Mouse (Mus musculus): ENCODE results near the gene Reep1. TPM values are rescaled to one million over a fixed set of nuclear protein-coding genes. Genes with fewer than 3 reads are reported as not detected.
A peak's percentile ranks its signal among the peaks of the same experiment; 100 is the strongest.

Gene Reep1
- total RNA-seq, 2 experiments from 2014 or later = 69.1 to 71.2 TPM

DNA sequence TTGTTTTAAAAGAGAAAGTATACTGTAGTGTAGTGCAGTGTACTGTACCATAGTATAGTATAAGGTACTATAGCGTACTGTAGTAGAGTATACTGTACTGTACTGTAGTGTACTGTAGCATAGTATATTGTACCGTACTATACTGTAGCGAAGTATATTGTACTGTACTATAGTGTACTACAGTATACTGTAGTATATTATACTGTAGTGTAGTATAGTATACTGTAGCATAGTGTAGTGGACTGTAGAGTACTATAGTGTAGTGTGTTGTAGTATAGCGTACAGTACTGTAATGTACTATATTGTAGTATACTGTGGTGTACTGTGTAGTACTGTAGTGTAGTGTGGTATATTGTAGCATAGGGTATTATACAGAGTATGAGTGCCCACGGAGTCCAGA, 9.1 kb downstream of the Reep1 start:
- no peak for TF ChIP-seq CTCF (conservative IDR thresholded peaks at IDR 0.05)
- Histone ChIP-seq H3K27ac (no peak overlapping the region), H3K4me3 (no peak overlapping the region)
- DNase-seq (ENCODE audit: low spot score in 2 of 2) = no peak

DNA sequence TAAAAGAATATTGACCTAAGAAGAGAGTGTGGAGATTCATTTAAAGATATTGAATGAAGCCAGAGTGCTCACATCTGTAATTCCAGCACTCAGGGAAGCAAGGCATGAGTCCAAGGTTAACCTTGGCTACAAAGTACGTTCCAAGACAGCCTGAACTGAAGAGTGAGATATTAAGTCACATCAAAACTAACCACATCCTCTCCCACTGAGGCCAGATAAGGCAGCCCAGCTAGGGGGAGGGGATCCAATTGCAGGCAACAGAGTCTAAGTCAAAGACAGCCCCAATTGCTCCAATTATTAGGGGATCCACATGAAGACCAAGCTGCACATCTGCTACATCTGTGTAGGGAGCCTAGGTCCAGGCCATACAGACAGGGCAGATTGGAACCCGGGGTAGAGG, 11.0 kb downstream of the Reep1 start:
- no peak for TF ChIP-seq CTCF (conservative IDR thresholded peaks at IDR 0.05)
- H3K4me3 ChIP-seq = no peak overlapping the region
- no peak for DNase-seq (ENCODE audit: low spot score in 2 of 2)
- no peak overlapping the region for H3K27ac ChIP-seq

DNA sequence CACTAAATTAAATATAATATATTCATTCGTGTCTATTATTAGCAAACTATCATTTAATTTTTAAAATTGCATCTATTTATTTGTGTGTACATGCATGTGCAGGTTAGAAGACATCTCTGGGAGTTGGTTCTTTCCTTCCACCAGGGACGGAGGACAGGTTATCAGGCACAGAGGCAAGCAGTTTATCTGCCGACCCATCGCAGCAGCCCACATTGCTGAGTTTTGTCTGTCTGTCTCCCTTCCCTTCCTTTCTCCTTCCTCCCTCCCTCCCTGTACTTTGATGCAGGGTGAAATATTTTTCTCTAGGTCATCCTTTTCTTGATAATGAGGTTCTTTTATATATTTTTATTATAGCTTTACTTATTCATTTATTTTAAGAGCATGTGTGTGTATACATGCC, 11.9 kb downstream of the Reep1 start:
- Histone ChIP-seq H3K27ac (no peak overlapping the region), H3K4me3 (no peak overlapping the region)
- DNase-seq (ENCODE audit: low spot score in 2 of 2) = no peak
- no peak for TF ChIP-seq CTCF (conservative IDR thresholded peaks at IDR 0.05)

DNA sequence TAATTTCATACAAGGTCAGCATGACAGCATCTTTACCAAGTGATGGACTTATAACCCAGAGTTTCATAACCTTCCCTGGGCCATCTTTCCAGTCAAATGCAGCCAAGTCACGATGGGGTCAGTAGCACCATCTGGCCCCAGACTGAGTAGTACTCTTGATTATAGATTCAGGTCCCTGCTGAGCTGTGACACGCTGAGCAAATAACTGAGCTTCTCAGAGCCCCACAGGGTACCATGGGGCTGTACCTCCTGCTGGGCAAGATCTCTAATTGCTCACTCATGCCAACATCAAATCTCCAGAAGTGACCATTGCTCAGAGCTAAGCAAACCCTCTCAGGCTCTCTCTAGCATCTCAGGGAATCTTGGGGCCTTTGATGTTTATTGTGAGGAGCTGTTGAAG, 15.6 kb downstream of the Reep1 start:
- DNase-seq (ENCODE audit: low spot score in 2 of 2) = no peak
- TF ChIP-seq CTCF (conservative IDR thresholded peaks at IDR 0.05) = no peak
- H3K27ac ChIP-seq = no peak overlapping the region

DNA sequence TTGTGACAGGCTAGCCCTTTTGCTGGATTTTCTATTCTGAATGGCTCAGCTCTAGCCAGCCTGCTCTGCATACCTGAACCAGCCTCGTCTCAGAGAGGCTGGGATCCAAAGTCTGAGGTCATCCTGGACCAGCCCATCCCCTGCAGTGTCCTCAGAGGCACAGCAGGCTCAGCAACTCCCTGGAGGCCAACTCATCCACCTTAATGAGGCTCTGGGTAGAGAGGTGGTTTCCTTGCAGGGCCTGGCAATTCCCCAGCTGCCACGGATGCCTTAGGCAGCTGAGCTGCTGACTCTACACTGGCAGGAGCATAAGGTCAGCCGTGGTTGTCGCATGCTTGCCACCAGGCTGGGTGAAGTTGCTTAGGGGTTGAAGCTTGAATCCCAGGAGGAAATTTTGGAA, 16.2 kb downstream of the Reep1 start:
- Histone ChIP-seq H3K4me3 (no peak overlapping the region), H3K27ac (no peak overlapping the region)
- no peak for TF ChIP-seq CTCF (conservative IDR thresholded peaks at IDR 0.05)
- no peak for DNase-seq (ENCODE audit: low spot score in 2 of 2)

More for the DNA sequence above, 15.6 kb downstream of the Reep1 start:
- no peak overlapping the region for H3K4me3 ChIP-seq

GRCm38 (mm10) chr6:71726710-71727109, 19.3 kb downstream of the Reep1 start:
- no peak overlapping the region for H3K27ac ChIP-seq
- no peak overlapping the region for H3K4me3 ChIP-seq
- no peak for DNase-seq (ENCODE audit: low spot score in 2 of 2)
- TF ChIP-seq CTCF (conservative IDR thresholded peaks at IDR 0.05) = no peak

DNA sequence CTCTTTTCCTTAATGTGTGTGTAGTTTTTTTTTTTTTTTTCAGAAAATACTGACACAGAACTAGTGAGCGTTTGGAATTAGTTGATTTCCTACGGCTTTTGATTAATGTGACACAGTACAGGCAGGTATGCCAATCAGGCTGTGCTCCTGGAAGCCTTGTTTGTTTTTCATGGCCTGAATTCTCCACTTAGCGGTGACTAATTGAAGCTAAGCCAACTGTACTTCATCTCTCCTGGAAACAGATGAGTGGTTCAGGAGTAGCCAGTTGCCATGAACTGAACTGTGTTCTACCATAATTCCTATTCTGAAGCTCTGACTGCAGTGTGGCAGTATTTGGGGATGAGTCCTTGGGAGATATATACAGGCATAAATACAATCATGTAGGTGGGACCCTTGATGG, 20.9 kb downstream of the Reep1 start:
- TF ChIP-seq CTCF (conservative IDR thresholded peaks at IDR 0.05) = no peak
- Histone ChIP-seq H3K27ac (no peak overlapping the region), H3K4me3 (no peak overlapping the region)
- no peak for DNase-seq (ENCODE audit: low spot score in 2 of 2)

DNA sequence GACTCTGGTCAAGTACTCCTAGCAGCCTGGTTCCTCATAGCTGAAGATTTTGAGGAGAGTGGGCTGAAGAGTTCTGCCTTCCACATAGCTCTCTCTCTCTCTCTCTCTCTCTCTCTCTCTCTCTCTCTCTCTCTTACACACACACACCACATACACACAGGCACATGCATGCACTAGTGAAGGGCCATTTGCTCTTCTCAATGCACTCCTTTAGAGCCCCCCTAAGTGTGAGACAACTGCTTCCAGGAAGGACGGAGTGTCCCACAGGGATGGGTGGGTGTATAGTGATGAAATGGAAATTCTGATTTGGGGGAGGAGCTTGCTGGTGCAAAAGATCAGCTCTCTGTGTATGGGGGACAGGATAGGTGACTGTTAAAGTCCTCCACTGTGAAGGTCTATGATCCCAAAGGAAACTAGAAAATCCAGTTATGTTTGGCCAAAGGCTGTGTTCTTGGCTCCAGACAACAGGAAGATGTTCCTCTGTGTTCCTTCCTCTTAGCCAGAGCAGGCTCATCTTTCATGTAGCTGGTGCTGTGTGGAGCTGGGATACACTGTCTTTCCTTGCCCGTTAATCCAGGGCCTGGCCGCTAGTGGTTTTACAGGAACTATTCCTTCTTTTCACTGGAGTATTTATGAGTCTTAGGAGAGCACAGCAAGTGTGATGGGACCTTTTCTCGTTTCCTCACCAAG, 27.7 kb downstream of the Reep1 start:
- H3K4me3 ChIP-seq = no peak overlapping the region
- TF ChIP-seq CTCF (conservative IDR thresholded peaks at IDR 0.05) = no peak
- H3K27ac ChIP-seq = no peak overlapping the region
- no peak for DNase-seq (ENCODE audit: low spot score in 2 of 2)

GRCm38 (mm10) chr6:71735600-71736010, 28.2 kb downstream of the Reep1 start:
- H3K4me3 ChIP-seq = no peak overlapping the region
- no peak for TF ChIP-seq CTCF (conservative IDR thresholded peaks at IDR 0.05)
- no peak for DNase-seq (ENCODE audit: low spot score in 2 of 2)
- no peak overlapping the region for H3K27ac ChIP-seq

GRCm38 (mm10) chr6:71736101-71736500, 28.7 kb downstream of the Reep1 start:
- no peak overlapping the region for H3K27ac ChIP-seq
- no peak overlapping the region for H3K4me3 ChIP-seq
- no peak for TF ChIP-seq CTCF (conservative IDR thresholded peaks at IDR 0.05)
- DNase-seq (ENCODE audit: low spot score in 2 of 2) = no peak

DNA sequence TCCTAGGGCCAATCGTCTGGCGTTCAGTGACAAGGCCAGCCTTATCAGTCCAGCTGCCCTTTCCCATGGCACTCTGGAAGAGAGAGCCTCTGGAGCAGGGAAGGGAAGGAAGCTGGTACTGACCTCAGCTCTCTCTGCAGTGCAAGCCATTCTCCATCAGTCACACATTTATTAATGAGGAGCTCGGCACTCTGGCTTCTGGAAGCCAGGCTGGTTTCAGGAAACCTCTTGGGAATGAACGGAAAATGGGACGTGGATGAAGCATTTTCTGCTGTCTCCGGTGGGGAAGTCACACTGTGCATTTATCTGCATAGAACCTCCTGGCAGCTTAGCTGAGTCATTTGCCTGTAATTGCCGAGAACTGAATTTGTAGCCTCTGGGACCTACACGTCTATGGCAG, 29.8 kb downstream of the Reep1 start:
- TF ChIP-seq CTCF (conservative IDR thresholded peaks at IDR 0.05) = no peak
- Histone ChIP-seq H3K27ac (peak overlapping the region; percentile 39; the same call in 1 of the 2 replicates), H3K4me3 (no peak overlapping the region)
- no peak for DNase-seq (ENCODE audit: low spot score in 2 of 2)

DNA sequence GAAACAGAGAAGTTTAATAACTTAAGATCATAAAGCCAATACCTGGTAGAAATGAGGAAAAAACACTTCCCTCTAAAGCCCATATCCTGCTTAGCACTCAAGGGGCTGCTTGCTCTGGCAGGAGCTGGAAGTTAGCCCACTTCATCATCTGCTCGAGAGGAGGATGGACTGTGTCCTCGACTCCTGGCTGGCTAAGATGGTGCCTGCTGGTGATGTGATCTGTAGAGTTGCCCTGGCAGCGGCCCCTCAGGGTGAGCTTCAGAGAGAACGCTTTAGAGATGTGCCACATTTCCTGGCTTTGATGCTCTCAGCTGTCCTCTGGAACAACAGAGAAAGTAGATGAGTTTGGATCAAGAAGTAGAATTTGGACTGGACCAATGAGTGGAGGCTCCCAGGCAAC, 31.2 kb downstream of the Reep1 start:
- H3K4me3 ChIP-seq = no peak overlapping the region
- no peak for TF ChIP-seq CTCF (conservative IDR thresholded peaks at IDR 0.05)
- H3K27ac ChIP-seq = 0 out of 2 replicates have a peak overlapping the region, but pooled peaks have one; percentile 10
- no peak for DNase-seq (ENCODE audit: low spot score in 2 of 2)

- Histone ChIP-seq H3K4me3 (no peak overlapping the region; the same call in 1 of the 2 replicates), H3K27ac (peak overlapping the region; percentile 55)
- TF ChIP-seq CTCF (conservative IDR thresholded peaks at IDR 0.05) = no peak
- DNase-seq (ENCODE audit: low spot score in 2 of 2) = no peak
Observed at GRCm38 (mm10) chr6:71740921-71741320, 33.6 kb downstream of the Reep1 start.

GRCm38 (mm10) chr6:71741998-71742636, 34.8 kb downstream of the Reep1 start:
- Histone ChIP-seq H3K4me3 (no peak overlapping the region), H3K27ac (no peak overlapping the region)
- no peak for TF ChIP-seq CTCF (conservative IDR thresholded peaks at IDR 0.05)
- DNase-seq (ENCODE audit: low spot score in 2 of 2) = no peak

Measured in layer of hippocampus, adult 2 months (tissue).